Mouse (Mus musculus) liver, postnatal 0 days (tissue): Measurements from ENCODE around the gene Doxl2. TPM values are rescaled to one million over a fixed set of nuclear protein-coding genes. Genes with fewer than 3 reads are reported as not detected.

Experiments
- ATAC-seq: fragments of 200-750 bp; cut with Nextera tagmentation; 2 replicates; pipeline ENCODE4 v1.8.0; 2017; ENCODE audit warnings: mild to moderate bottlenecking, moderate library complexity
- DNase-seq: peaks from one replicate; pipeline ENCODE4 v3.0.0-alpha.2; 2016
- H3K27ac ChIP-seq: fragments of 300-500 bp; sonication (generic); 2 replicates; pipeline ENCODE4 v1.5.1; 2014; ENCODE audit warnings: antibody characterized with exemption, moderate library complexity, mild to moderate bottlenecking, low read depth
- H3K27me3 ChIP-seq: fragments of 300-500 bp; sonication (generic); 2 replicates; pipeline ENCODE4 v1.6.1; 2014; ENCODE audit warnings: low read length, control low read depth, mixed read lengths; ENCODE audit not compliant: insufficient read depth
- H3K36me3 ChIP-seq: fragments of 300-500 bp; sonication (generic); replicated peaks from 2 replicates; pipeline ENCODE4 v1.6.1; 2014; ENCODE audit warnings: mild to moderate bottlenecking, control low read depth, low read length, moderate library complexity, mixed read lengths; ENCODE audit not compliant: insufficient read depth
- H3K4me1 ChIP-seq: fragments of 300-500 bp; sonication (generic); 2 replicates; pipeline ENCODE4 v1.6.1; 2014; ENCODE audit warnings: antibody characterized with exemption, mild to moderate bottlenecking, control low read depth; ENCODE audit not compliant: insufficient read depth
- H3K4me2 ChIP-seq: fragments of 300-500 bp; sonication (generic); 2 replicates; pipeline ENCODE4 v1.6.1; 2014; ENCODE audit warnings: low read depth, mild to moderate bottlenecking, low read length, moderate library complexity, mixed read lengths
- H3K4me3 ChIP-seq: fragments of 300-500 bp; sonication (generic); 2 replicates; pipeline ENCODE4 v1.5.1; 2014; ENCODE audit warnings: low read depth, low read length
- H3K9ac ChIP-seq: fragments of 300-500 bp; sonication (generic); replicated peaks from 2 replicates; pipeline ENCODE4 v1.6.1; 2014; ENCODE audit warnings: mild to moderate bottlenecking, moderate library complexity
- H3K9me3 ChIP-seq: fragments of 300-500 bp; sonication (generic); 2 replicates; pipeline ENCODE4 v1.6.1; 2016; ENCODE audit warnings: mild to moderate bottlenecking, control low read depth, low read length, mixed read lengths
- CTCF ChIP-seq: sonication (generic); IDR thresholded peaks from 2 replicates; pipeline ENCODE4 v1.5.1; 2016; ENCODE audit warnings: antibody characterized with exemption, low read depth
- EP300 ChIP-seq: IDR thresholded peaks from 2 replicates; pipeline ENCODE4 v1.6.1; 2016; ENCODE audit warnings: antibody characterized with exemption, low read depth, mild to moderate bottlenecking
- WGBS: fragments of 180-500 bp; shearing (Covaris S2); extraction: QIAGEN DNeasy Blood & Tissue Kit; methylation state at CpG from one replicate; pipeline ENCODE4 v1.1.7; 2014; ENCODE audit not compliant: insufficient replicate concordance; 5-methylcytosine and 5-hydroxymethylcytosine counted together
- polyA plus RNA-seq: library from polyadenylated mRNA; unstranded; fragments of >200 nt; fragmentation: Nextera tagmentation; extraction: Ambion mirVana; gene quantifications from 2 replicates; pipeline ENCODE4 v1.2.1, GENCODE M21; 2015

The Doxl2 gene
- polyA plus RNA-seq, 1 experiment from 2014 or later: not detected

- 0 out of 2 replicates have a peak, but pooled peaks cover under 1% of the 10 kb centered on the region for H3K4me1 ChIP-seq
- no peak overlapping the region for H3K4me3 ChIP-seq
- no peaks in the 10 kb centered on the region for H3K9me3 ChIP-seq
- H3K9ac ChIP-seq: no peak overlapping the region
- ATAC-seq (no peak), DNase-seq (no peak)
- H3K36me3 ChIP-seq: no peaks in the 10 kb centered on the region
- H3K4me2 ChIP-seq: no peak overlapping the region
- H3K27me3 ChIP-seq: no peaks in the 10 kb centered on the region
- no peak overlapping the region for H3K27ac ChIP-seq
- TF ChIP-seq EP300 (no peak), CTCF (no peak)
- WGBS: 55% methylated on average over 3 of the region's 3 CpGs
Observed at GRCm38 (mm10) chr6:49013458-49013857, 38.7 kb downstream of the Doxl2 start.

GRCm38 (mm10) chr6:49017150-49017549, 42.4 kb downstream of the Doxl2 start:
- ATAC-seq (no peak), DNase-seq (no peak)
- Histone ChIP-seq H3K27me3 (no peaks in the 10 kb centered on the region), H3K4me1 (no peaks in the 10 kb centered on the region), H3K4me3 (no peak overlapping the region), H3K9me3 (no peaks in the 10 kb centered on the region), H3K9ac (no peak overlapping the region), H3K4me2 (0 out of 2 replicates have a peak overlapping the region, but pooled peaks have one; percentile 4), H3K27ac (no peak overlapping the region), H3K36me3 (no peaks in the 10 kb centered on the region)
- 23% methylated on average over 12 of the region's 12 CpGs for WGBS
- TF ChIP-seq CTCF (no peak), EP300 (no peak)

GRCm38 (mm10) chr6:49019341-49019740, 44.6 kb downstream of the Doxl2 start:
- H3K9ac ChIP-seq: no peak overlapping the region
- no peak overlapping the region for H3K4me3 ChIP-seq
- H3K36me3 ChIP-seq: no peaks in the 10 kb centered on the region
- H3K27me3 ChIP-seq: no peaks in the 10 kb centered on the region
- no peak overlapping the region for H3K27ac ChIP-seq
- no peak for DNase-seq
- H3K4me2 ChIP-seq: no peak overlapping the region
- WGBS: 70% methylated on average over 1 of the region's 1 CpGs
- H3K9me3 ChIP-seq: no peaks in the 10 kb centered on the region
- no peak for TF ChIP-seq EP300
- ATAC-seq: no peak
- no peaks in the 10 kb centered on the region for H3K4me1 ChIP-seq

GRCm38 (mm10) chr6:49021141-49022012, 46.6 kb downstream of the Doxl2 start:
- DNase-seq: peak; percentile 38
- no peak overlapping the region for H3K9ac ChIP-seq
- TF ChIP-seq CTCF: no peak
- no peak for TF ChIP-seq EP300
- ATAC-seq: no peak
- no peak overlapping the region for H3K4me3 ChIP-seq
- no peak overlapping the region for H3K4me2 ChIP-seq
- H3K4me1 ChIP-seq: no peaks in the 10 kb centered on the region
- 50% methylated on average over 14 of the region's 14 CpGs for WGBS
- no peaks in the 10 kb centered on the region for H3K9me3 ChIP-seq
- H3K27me3 ChIP-seq: no peaks in the 10 kb centered on the region
- no peaks in the 10 kb centered on the region for H3K36me3 ChIP-seq
- no peak overlapping the region for H3K27ac ChIP-seq

GRCm38 (mm10) chr6:49022384-49022783, 47.6 kb downstream of the Doxl2 start:
- no peak for DNase-seq
- H3K27ac ChIP-seq: no peak overlapping the region
- no peaks in the 10 kb centered on the region for H3K27me3 ChIP-seq
- no peaks in the 10 kb centered on the region for H3K9me3 ChIP-seq
- no peak overlapping the region for H3K9ac ChIP-seq
- no peak overlapping the region for H3K4me2 ChIP-seq
- 77% methylated on average over 2 of the region's 2 CpGs for WGBS
- no peaks in the 10 kb centered on the region for H3K36me3 ChIP-seq
- no peaks in the 10 kb centered on the region for H3K4me1 ChIP-seq
- H3K4me3 ChIP-seq: no peak overlapping the region
- ATAC-seq: no peak
- TF ChIP-seq EP300 (no peak), CTCF (no peak)

GRCm38 (mm10) chr6:49023315-49023714, 48.6 kb downstream of the Doxl2 start:
- Histone ChIP-seq H3K27me3 (no peaks in the 10 kb centered on the region), H3K36me3 (no peaks in the 10 kb centered on the region), H3K9me3 (no peaks in the 10 kb centered on the region), H3K9ac (no peak overlapping the region), H3K4me3 (no peak overlapping the region), H3K27ac (no peak overlapping the region), H3K4me2 (no peak overlapping the region), H3K4me1 (no peaks in the 10 kb centered on the region)
- 67% methylated on average over 10 of the region's 10 CpGs for WGBS
- TF ChIP-seq EP300 (no peak), CTCF (no peak)
- DNase-seq (no peak), ATAC-seq (no peak)
